Mouse (Mus musculus): ENCODE measurements around the gene Prdx6b.

The Prdx6b gene

DNA sequence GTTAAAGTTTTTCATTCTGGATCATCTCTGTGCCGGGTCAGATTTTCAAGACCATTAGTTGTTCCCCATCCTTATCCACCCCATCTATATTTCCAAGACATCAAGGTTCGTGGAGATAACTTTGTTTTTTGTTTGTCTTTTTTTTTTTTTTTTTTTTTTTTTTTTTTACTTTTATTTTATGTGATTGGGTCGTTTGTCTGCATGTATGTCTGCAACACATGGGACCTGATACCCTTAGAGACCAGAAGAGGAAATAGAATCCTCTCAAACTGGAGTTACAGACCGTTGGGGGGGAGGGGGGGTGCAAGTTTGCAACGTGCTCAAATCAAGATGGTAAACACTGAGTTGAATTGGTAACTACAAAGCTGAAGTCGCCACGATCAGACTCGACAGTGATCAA, at the start of gene Prdx6b:
Prdx6b (plus strand) TSS at position 301 of the 400 bp plus-strand sequence.
- DNase-seq = no peak

GRCm38 (mm10) chr2:80247466-80247865, 44.8 kb upstream of the Prdx6b start:
- no peak for DNase-seq

DNA sequence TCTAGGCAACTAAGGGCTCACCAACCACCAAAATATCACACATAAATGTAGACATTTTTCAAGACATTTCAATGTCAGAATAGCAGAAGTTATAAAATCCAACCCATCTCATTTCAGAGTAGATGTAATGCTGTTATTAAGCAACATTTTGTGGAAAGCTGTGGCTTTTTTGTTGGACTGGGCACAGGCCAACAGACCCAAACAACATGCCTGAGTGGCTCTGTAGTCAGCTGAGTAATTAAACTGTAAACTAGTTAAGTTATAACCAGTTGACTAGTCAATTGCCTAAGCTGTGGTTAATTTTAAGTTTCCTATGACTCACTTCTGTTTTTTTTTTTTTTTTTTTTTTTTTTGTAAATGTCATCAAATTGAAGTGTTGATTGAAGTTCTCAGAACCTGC, 44.4 kb upstream of the Prdx6b start:
- DNase-seq = peak in 1 of 2 experiments; percentile 10

GRCm38 (mm10) chr2:80259888-80260672, 32.2 kb upstream of the Prdx6b start:
- no peak for DNase-seq

GRCm38 (mm10) chr2:80266894-80267293, 25.4 kb upstream of the Prdx6b start:
- DNase-seq = peak; percentile 51 to 78

DNA sequence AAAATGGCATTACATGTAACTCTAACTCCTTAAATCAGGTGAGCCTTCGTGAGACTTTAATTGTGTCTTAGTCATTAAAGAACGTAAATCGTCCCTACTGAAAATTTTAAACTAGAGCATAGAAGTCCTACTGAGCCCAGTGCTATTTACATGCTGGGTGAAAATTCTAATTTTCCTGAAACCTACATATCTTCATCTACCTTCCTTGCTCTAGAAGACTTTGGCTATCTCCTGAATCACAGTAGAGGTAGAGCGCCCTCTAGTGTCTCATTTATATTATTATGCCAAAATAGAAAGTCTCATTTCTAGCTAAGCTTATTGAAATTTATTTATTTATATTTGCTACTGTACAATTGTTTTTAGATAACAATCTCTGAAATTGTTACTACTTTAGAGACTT, 24.2 kb upstream of the Prdx6b start:
- no peak for DNase-seq

DNA sequence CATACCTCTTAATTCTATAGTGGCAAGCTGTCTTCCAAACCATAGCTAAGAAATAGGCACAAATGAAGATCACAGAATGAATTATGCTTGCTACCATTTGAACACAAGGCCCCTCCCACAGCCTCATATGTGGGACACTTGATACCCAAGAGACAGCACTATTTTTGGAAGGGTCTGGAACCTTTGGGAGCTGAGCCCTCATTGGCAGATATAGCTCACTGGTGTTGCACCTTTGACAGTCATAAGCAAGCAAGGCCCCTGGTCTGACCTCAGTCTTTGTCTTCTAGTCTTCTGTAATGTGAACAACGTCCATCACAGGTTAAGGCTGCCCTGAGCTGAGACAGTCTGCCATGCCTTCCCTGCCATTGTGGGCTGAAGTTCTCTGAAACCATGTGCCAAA, 20.8 kb upstream of the Prdx6b start:
- no peak for DNase-seq

GRCm38 (mm10) chr2:80273038-80273437, 19.2 kb upstream of the Prdx6b start:
- no peak for DNase-seq

DNA sequence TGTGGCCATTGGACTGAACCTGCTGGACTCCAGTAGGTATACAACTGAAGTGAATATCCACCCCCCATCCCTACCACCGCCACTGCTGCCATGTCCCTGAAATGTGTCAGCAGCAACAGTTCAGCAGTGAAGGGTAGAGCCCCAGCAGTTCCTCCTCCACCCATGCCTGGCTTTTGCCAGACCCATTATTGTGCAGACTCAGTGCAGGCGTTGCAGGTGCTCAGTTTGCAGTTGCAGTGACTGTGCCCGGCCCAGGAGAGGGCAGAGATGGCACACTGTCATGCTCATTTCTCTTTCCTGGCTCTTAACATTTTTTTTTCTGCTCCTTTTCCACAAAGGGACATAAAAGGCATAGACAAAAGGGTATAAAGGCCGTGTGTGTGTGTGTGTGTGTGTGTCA, 18.5 kb upstream of the Prdx6b start:
- no peak for DNase-seq

DNA sequence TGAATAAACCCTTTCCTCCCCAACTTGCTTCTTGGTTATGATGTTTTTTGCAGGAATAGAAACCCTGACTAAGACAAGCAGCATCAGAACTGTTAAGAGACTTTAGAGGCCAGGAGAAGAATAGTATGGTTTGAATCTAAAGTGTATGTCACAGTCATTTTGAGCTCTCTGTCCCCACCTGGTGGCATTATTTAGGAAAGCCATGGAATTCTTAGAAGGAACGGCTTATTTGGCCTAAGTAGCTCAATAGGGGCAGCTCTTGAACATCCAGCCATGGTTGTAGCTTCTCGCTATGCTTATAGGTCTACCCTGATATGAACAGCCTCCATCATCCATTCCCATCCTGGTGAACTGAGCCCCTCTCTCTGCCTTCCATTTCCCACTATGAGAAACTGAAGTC, 17.1 kb upstream of the Prdx6b start:
- DNase-seq = peak; percentile 31 to 46

DNA sequence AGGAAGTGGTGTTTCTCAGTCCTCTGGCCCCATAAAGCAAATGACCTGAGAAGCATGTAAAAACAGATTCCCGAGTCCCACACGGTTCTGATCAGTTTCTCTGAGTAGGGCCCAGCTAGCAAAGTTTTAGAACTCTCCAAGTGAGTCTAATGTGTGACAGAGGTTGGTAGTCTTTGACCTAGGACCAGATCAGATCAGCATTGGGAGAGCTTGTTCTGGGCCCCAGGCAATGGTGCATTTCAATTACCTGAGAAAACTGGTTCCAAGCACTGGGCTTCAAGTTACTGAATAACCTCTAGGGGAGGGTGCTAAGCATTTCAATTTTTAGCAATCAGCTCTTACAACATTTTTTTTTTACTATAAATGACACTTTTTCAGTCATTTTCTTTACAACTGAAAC, 10.1 kb upstream of the Prdx6b start:
- DNase-seq = peak; percentile 55 to 70

- DNase-seq = no peak
Observed at GRCm38 (mm10) chr2:80286397-80286796, 5.9 kb upstream of the Prdx6b start.

DNA sequence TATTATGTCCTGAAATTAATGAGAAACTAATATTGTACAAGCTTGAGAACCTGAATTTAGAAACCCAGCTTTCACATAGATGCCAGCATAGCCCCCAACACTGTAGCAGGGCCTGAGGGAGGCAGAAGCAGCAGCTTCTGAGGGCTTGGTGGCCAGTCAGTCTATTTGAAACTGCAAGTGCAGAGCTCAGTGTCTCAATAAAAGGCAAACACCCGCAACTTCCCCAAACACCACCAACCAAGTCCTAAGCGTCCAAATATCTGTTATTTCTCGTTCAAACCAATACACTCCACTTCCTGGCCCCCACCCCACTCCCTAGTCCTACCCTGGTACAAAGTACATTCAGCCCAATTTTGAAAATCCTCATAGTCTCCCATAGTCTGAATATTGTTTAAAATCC, 6.1 kb downstream of the Prdx6b start:
- DNase-seq = no peak

DNA sequence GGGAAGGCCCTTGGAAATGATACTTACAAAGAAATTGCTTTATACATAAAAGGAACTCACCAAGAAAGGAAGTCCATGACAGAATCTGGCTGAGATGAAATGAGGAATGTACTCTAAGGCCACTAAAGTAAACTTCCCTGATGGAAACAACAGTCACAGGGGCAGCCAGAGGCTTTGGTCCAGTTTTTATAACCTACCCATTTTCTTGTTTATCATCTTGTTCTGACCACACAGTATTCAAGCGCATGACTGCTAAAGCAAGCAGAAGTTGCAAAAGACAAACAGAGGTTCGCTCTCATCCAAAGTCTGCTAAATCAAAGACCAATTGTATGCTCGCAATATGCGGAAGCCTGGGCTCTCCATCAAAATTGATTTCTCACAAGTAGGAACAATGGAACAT, 8.5 kb downstream of the Prdx6b start:
- DNase-seq = no peak

GRCm38 (mm10) chr2:80303957-80304356, 11.7 kb downstream of the Prdx6b start:
- DNase-seq = no peak

- DNase-seq = no peak
Observed at GRCm38 (mm10) chr2:80307701-80308100, 15.4 kb downstream of the Prdx6b start.

GRCm38 (mm10) chr2:80309775-80310174, 17.5 kb downstream of the Prdx6b start:
- DNase-seq = no peak

GRCm38 (mm10) chr2:80310772-80311171, 18.5 kb downstream of the Prdx6b start:
- no peak for DNase-seq

DNA sequence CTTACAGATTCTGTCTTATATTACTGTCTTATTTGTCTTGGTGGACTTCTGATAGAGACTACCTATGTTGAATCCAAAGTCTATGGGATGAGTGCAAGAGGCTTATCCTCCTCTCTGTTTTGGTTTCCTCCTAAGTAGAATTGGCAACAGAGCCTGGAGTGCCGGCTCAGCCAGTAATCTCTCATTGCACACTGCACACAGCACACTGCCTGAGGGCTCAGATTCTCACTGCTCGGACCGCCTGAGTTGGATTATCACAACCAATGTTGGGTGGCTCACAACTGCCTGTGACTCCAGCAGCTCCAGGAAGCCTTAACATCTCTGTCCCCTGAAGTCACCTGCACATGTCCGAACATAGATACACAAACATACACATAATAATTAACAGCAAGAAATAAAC, 19.1 kb downstream of the Prdx6b start:
- no peak for DNase-seq

DNA sequence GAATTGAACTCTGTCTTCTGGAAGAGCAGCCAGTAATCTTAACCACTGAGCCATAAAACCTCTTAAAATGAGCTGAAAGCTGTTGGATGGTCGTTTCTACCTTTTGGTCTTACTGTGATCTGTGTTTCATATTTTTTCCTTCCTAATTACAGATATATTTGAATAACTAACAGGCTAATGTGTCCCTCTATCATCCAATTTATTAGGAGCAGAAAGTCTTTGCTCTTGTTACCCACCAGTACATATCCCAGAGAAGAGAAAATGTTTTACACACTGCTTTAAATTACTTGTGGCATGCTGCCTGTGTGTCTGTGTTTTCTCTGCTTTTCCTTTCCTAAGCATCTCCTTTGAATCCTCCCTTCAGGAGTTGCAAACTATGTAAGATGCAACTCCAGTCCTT, 21.9 kb downstream of the Prdx6b start:
- DNase-seq = no peak

DNA sequence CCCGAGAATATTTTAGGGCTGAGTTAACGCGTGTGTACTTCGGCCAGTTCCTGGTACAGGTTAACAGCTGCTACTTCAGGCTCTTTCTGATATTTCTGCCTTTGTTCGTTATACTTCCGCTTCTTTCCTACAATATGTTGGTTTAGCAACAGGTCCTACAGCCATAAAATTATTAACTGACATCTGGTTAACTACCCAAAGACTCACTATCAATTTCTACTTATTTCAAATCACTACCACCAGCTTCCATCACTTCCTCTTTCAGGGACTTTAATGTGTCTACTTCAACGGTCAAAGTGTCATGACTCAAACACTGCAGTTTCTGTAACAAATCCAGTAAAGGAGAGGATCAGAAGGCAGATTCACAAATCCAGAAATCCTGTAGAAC, 22.6 kb downstream of the Prdx6b start:
- peak in 1 of 2 experiments; percentile 4 for DNase-seq

- peak; percentile 88 to 91 for DNase-seq
Observed at GRCm38 (mm10) chr2:80315242-80316161, 23.2 kb downstream of the Prdx6b start, which contains the start of gene Dnajc10. Gene Dnajc10, plus strand, starts transcription at chr2:80315466.

GRCm38 (mm10) chr2:80322878-80323277, 30.6 kb downstream of the Prdx6b start:
- no peak for DNase-seq

DNA sequence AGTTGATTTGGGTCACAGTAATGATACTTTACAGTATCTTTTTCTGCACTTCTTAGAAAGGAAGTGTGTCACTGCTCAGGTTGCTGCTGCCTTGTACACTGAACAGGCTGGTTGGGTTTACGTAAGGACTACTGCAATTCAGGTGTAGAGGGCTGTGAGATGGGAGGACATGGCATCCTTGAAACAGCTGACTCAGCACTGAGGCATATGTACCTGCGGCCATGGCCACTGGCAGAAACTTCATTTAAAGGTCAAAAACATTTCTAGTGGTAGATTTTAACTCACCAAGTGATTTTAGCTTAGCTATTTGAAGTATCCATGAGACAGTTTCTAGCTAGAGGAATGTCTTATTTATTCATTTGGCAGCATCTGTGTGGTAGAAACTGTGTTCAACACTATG, 33.5 kb downstream of the Prdx6b start:
- no peak for DNase-seq

Data from kidney, adult 8-10 months (tissue).